Mouse (Mus musculus) splenic B cell, adult 2 months (primary cell): ENCODE results near the gene Nudt13.
"Not testable (repeated sequence)": the region's sequence is repeated elsewhere in the genome, so short reads cannot be mapped to it uniquely, and the experiment has no call there.

ENCODE experiments used
- DNase-seq: peaks from one replicate; pipeline ENCODE4 v3.0.0-alpha.2; 2011; ENCODE audit warnings: low read depth, low spot score
- H3K27me3 ChIP-seq: 2 replicates; pipeline ENCODE4 v1.6.1; 2012; ENCODE audit warnings: mild to moderate bottlenecking, low read length, moderate library complexity, mixed read lengths; ENCODE audit not compliant: control insufficient read depth, poor library complexity, insufficient read depth, severe bottlenecking
- H3K36me3 ChIP-seq: 2 replicates; pipeline ENCODE4 v1.6.1; 2012; ENCODE audit warnings: mild to moderate bottlenecking, low read length, moderate library complexity, mixed read lengths; ENCODE audit not compliant: control insufficient read depth, poor library complexity, insufficient read depth, severe bottlenecking

The Nudt13 gene

DNA sequence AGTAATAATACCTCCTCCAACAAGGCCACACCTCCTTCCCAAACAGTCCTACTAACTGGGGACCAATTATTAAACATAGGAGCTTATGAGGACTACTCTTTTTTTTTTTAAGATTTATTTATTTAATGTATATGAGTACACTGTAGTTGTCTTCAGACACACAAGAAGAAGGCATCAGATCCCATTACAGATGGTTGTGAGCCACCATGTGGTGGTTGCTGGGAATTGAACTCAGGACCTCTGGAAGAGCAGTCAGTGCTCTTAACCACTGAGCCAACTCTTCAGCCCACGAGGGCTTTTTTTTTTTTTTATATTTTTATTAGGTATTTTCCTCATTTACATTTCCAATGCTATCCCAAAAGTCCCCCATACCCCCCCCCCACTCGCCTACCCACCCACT is 10.6 kb downstream of the Nudt13 start:
- DNase-seq, H3K36me3 ChIP-seq, H3K27me3 ChIP-seq: not testable (repeated sequence)

DNA sequence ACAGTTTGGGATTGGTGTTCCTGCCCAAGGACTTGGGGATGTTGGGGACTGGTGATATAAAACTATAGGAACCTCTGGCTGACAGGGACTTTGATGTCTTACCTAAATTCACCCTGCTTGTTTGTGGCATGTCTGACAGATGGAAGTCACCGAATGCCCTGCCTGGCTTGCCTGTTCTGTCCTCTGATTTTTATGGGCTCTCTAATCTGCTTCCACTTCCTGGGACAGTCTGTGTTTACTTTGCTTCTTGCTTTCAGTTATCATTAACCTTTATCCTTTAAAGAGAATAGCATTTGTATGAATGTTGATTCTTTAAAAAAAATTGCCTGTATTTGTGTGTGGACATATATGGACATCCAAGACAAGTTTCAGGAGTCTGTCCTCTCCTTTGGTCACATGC is 20.6 kb downstream of the Nudt13 start:
- Histone ChIP-seq H3K27me3 (no peaks in the 10 kb centered on the region), H3K36me3 (peaks cover 9% of the 10 kb centered on the region)
- DNase-seq = no peak

GRCm38 (mm10) chr14:20319420-20319819 is 24.9 kb downstream of the Nudt13 start:
- peak; percentile 60 for DNase-seq
- H3K27me3 ChIP-seq = no peaks in the 10 kb centered on the region

GRCm38 (mm10) chr14:20324196-20324595 is 29.7 kb downstream of the Nudt13 start:
- no peak for DNase-seq
- no peaks in the 10 kb centered on the region for H3K27me3 ChIP-seq
- peaks cover 13% of the 10 kb centered on the region for H3K36me3 ChIP-seq

More at GRCm38 (mm10) chr14:20319420-20319819, 24.9 kb downstream of the Nudt13 start:
- peaks cover 9% of the 10 kb centered on the region; the same call in 1 of the 2 replicates for H3K36me3 ChIP-seq

- DNase-seq = no peak
- Histone ChIP-seq H3K27me3 (no peaks in the 10 kb centered on the region), H3K36me3 (peaks cover 14% of the 10 kb centered on the region)
Observed at GRCm38 (mm10) chr14:20328474-20328873, 34.0 kb downstream of the Nudt13 start.

DNA sequence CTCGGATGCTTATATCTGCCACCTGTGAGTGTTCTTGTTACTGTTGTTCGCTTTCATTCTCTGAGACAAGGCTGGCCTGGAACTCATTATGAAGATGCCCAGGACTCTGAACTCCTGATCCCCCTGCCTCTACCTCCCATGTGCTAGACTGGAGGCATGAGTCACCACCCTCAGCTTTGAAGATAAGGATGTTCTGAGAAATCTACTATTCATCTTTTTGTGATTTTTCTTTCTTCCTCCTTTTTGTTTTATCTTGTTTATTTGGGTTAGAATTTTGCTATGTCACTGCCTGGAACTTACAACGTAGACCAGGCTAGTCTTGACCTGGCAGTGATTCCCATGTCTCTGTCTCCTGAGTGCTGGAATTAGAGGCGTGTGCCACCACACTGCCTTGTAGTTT is 36.8 kb downstream of the Nudt13 start:
- no peak for DNase-seq
- Histone ChIP-seq H3K36me3 (peaks cover 20% of the 10 kb centered on the region), H3K27me3 (no peaks in the 10 kb centered on the region)

- H3K27me3 ChIP-seq = no peaks in the 10 kb centered on the region
- DNase-seq = no peak
- peaks cover 19% of the 10 kb centered on the region for H3K36me3 ChIP-seq
Observed at GRCm38 (mm10) chr14:20339415-20339814, 44.9 kb downstream of the Nudt13 start.

DNA sequence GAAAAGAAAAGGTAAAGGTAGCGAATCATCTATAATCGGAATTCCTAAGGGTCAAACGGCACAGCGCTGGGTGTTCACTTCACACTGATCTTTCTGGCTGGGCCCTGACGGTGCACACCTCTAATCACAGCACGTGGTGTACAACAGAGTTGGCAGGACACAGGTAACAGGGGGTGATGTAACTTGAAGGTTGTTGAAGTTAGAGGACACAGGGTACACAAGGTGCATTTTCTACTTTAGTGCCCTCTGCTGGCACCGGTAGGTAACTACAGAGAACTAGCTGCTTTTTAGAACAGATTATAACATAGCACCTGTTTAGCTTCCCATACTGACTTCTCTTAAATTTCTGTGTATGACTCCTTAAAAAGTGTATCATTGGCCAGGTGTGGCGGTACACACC is 45.7 kb downstream of the Nudt13 start:
- H3K36me3 ChIP-seq = peaks cover 19% of the 10 kb centered on the region
- H3K27me3 ChIP-seq = no peaks in the 10 kb centered on the region
- DNase-seq = peak; percentile 74

DNA sequence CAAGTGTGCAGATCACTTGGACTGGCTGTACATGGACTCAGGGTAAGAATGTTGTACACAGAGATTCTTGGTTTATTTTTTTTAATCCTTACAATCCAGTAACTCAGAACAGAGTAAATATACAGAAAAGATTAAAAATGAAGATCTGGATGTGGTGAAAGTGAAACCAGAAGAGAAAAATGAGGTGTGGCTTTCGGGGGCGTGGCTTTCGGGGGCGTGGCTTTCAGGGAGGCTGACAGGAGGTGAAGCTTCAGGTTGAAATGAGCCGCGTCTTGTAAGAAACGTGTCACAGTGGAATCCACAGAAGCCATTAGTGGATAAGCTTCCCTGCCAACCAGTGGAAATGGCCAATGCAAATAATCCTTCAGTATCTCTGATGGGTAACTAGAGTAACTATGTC is 46.4 kb downstream of the Nudt13 start:
- peak; percentile 60 for DNase-seq
- Histone ChIP-seq H3K27me3 (no peaks in the 10 kb centered on the region), H3K36me3 (peaks cover 15% of the 10 kb centered on the region)

DNA sequence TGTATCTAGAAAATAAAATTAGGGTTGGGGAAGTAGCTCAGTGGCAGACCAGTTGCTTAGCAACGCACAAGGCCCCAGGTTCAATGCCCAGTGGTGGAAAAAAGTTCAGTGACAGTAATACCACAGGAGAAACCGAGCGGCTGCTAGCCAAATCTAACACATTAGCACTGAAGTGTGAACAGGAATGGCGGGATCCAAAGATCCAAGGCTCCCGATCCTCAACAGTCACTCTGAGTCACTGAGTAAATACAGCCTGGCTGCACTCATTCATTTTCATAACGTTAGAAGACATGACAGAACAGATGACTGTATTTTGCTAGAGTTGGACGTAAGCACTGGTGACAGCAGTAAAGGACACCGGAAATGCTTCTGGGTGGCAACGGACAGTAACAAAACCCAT is 51.4 kb downstream of the Nudt13 start:
- no peaks in the 10 kb centered on the region for H3K27me3 ChIP-seq
- H3K36me3 ChIP-seq = no peaks in the 10 kb centered on the region; the same call in none of the 2 replicates
- no peak for DNase-seq

GRCm38 (mm10) chr14:20347441-20347990 is 53.0 kb downstream of the Nudt13 start:
- no peaks in the 10 kb centered on the region; the same call in 1 of the 2 replicates for H3K36me3 ChIP-seq

DNA sequence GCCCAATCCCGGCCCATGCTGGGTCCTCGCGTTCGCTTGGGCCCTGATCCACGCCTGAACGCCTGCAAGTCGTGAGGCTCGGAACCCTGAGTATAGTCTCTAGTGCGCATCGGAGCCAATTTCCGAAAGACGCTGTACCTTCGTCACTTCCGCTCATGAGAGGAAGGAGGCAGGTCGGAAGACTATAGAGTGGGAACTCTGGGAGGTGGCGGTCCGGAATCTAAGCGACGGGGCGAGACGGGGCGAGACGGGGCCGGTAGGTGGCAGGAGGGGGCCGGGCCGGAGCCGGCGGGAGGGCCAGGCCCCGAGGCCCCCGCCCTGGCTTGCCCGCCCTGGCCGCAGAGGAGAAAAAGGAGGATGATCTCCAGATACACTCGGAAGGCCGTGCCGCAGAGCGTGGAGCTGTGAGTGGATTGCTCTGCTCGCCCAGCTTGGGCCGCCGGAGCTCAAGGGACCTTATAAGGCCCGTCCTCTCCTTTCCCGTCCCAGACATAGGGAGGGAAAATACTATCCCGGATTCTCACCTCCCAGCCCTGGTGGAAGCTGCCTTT is 53.6 kb downstream of the Nudt13 start, which contains the start of the genes Ecd and Fam149b:
Ecd (minus strand) TSS at position 131 of the 551 bp plus-strand sequence.
Fam149b (plus strand) TSS at position 172 of the 551 bp plus-strand sequence.
- peak; percentile 97 for DNase-seq
- no peaks in the 10 kb centered on the region for H3K27me3 ChIP-seq
- H3K36me3 ChIP-seq = no peaks in the 10 kb centered on the region; the same call in 1 of the 2 replicates

More at GRCm38 (mm10) chr14:20347441-20347990, 53.0 kb downstream of the Nudt13 start:
- DNase-seq = no peak
- H3K27me3 ChIP-seq = no peaks in the 10 kb centered on the region

DNA sequence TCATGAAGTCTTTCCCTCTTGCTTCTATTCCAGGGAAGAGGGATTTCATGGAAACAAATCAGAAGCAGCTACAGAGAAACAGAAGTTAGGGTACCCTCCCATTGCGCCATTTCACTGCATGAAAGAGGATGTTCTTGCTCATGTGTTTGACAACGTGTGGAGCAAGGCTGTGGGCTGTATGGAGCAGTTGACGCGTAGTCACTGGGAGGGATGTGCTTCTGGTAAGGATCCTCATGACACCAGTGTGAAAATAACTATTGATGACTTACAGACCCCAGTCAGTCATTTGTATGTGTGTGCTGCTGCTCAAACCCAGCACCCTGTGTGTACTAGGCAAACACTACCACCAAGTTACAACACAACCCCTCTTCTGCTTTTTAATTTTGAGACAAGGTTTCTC is 68.7 kb downstream of the Nudt13 start:
- H3K27me3 ChIP-seq = no peaks in the 10 kb centered on the region
- peaks cover 14% of the 10 kb centered on the region for H3K36me3 ChIP-seq
- DNase-seq = no peak
